Mouse (Mus musculus): ENCODE measurements around the gene Dhdh.

The Dhdh gene

GRCm38 (mm10) chr7:45451344-45451982, 37.1 kb downstream of the Dhdh start:
- WGBS, result 37% methylated on average over 23 of the region's 23 CpGs

GRCm38 (mm10) chr7:45449974-45450373, 38.6 kb downstream of the Dhdh start:
- WGBS, result 88% methylated on average over 1 of the region's 1 CpGs

- WGBS, result 38% methylated on average over 11 of the region's 11 CpGs
These were observed 41.1 kb downstream of the Dhdh start for GRCm38 (mm10) chr7:45447325-45447990.

GRCm38 (mm10) chr7:45443526-45444420, 44.8 kb downstream of the Dhdh start:
- WGBS, result 90% methylated on average over 22 of the region's 22 CpGs

- 39% methylated on average over 19 of the region's 19 CpGs for WGBS
These were observed 50.9 kb downstream of the Dhdh start, which contains the start of gene Ruvbl2 for GRCm38 (mm10) chr7:45437521-45438276. Gene Ruvbl2, minus strand, starts transcription at chr7:45438096.

- WGBS, result 63% methylated on average over 6 of the region's 6 CpGs
These were observed 51.6 kb downstream of the Dhdh start for GRCm38 (mm10) chr7:45437046-45437445.

GRCm38 (mm10) chr7:45436444-45436843, 52.2 kb downstream of the Dhdh start:
- WGBS, result 97% methylated on average over 5 of the region's 5 CpGs

GRCm38 (mm10) chr7:45435038-45435437, 53.6 kb downstream of the Dhdh start:
- WGBS, result 1% methylated on average over 16 of the region's 16 CpGs

GRCm38 (mm10) chr7:45434203-45435015, 54.2 kb downstream of the Dhdh start, which contains the start of gene Gys1:
Gene Gys1, plus strand, starts transcription at chr7:45434844.
- WGBS, result under 1% methylated on average over 45 of the region's 45 CpGs

GRCm38 (mm10) chr7:45433835-45434202, 54.8 kb downstream of the Dhdh start:
- WGBS, result 0% methylated on average over 7 of the region's 7 CpGs

- WGBS, result 93% methylated on average over 8 of the region's 8 CpGs
These were observed 62.0 kb downstream of the Dhdh start for GRCm38 (mm10) chr7:45426556-45426955.

- 93% methylated on average over 14 of the region's 14 CpGs for WGBS
These were observed 67.4 kb downstream of the Dhdh start for GRCm38 (mm10) chr7:45421194-45421593.

Data from cerebral cortex, adult 2 months (tissue).